Mouse (Mus musculus) adrenal gland, postnatal 4 days (tissue): ENCODE measurements around the gene Ptgs1. TPM values are rescaled to one million over a fixed set of nuclear protein-coding genes. Genes with fewer than 3 reads are reported as not detected.
"Not testable (repeated sequence)": the region's sequence is repeated elsewhere in the genome, so short reads cannot be mapped to it uniquely, and the experiment has no call there.

ENCODE experiments used
- DNase-seq, 2 experiments: peaks; one replicate each; pipeline ENCODE4 v3.0.0; 2021 to 2022; ENCODE audit warnings: low spot score in 2 of 2, mixed read lengths in 2 of 2
- long read RNA-seq, 2 experiments: library from polyadenylated mRNA; stranded (forward); transcript quantifications; one replicate each; pipeline ENCODE4 v2.0.0; 2021
- total RNA-seq, 2 experiments: library from RNA; stranded (reverse); gene quantifications; 2 replicates each; pipeline ENCODE4 v1.2.3; 2021

Gene Ptgs1
- 10 to 100 TPM; 20.4 to 21.4 TPM for total RNA-seq
- long read RNA-seq, experiment 1, transcript Ptgs1-201 (11 exons, 2,867 nt), result major isoform, 8 of 14 reads
- long read RNA-seq, experiment 1, partial matches to known transcripts, result 5 of 14 reads
- long read RNA-seq, experiment 1, other reads (novel, unspliced or antisense), result 1 of 14 reads
- long read RNA-seq, experiment 2, transcript Ptgs1-201 (11 exons, 2,867 nt), result major isoform, 8 of 18 reads
- long read RNA-seq, experiment 2, partial matches to known transcripts, result 6 of 18 reads
- long read RNA-seq, experiment 2, other reads (novel, unspliced or antisense), result 4 of 18 reads

GRCm38 (mm10) chr2:36230366-36230765 lies at the start of gene Ptgs1:
Gene Ptgs1 (plus strand): TSS chr2:36230426.
- DNase-seq, result no peak

GRCm38 (mm10) chr2:36181587-36182368 lies 48.4 kb upstream of the Ptgs1 start:
- not testable (repeated sequence) for DNase-seq

- DNase-seq, result no peak
Observed at GRCm38 (mm10) chr2:36183278-36183677, 46.9 kb upstream of the Ptgs1 start.

- DNase-seq, result no peak
Observed at GRCm38 (mm10) chr2:36184192-36184591, 46.0 kb upstream of the Ptgs1 start.

- no peak for DNase-seq
Observed at GRCm38 (mm10) chr2:36184876-36185275, 45.4 kb upstream of the Ptgs1 start.

GRCm38 (mm10) chr2:36189200-36189599 lies 41.0 kb upstream of the Ptgs1 start:
- DNase-seq, result not testable (repeated sequence)

GRCm38 (mm10) chr2:36191098-36191941 lies 38.9 kb upstream of the Ptgs1 start:
- DNase-seq, result no peak

- no peak for DNase-seq
Observed at GRCm38 (mm10) chr2:36197021-36197420, 33.2 kb upstream of the Ptgs1 start.

- no peak for DNase-seq
Observed at GRCm38 (mm10) chr2:36197919-36198881, 32.0 kb upstream of the Ptgs1 start.

GRCm38 (mm10) chr2:36198882-36199262 lies 31.4 kb upstream of the Ptgs1 start:
- no peak for DNase-seq

- DNase-seq, result no peak
Observed at GRCm38 (mm10) chr2:36200813-36201212, 29.4 kb upstream of the Ptgs1 start.

- no peak for DNase-seq
Observed at GRCm38 (mm10) chr2:36201756-36202610, 28.2 kb upstream of the Ptgs1 start.

GRCm38 (mm10) chr2:36202611-36202880 lies 27.7 kb upstream of the Ptgs1 start:
- no peak for DNase-seq

- DNase-seq, result no peak
Observed at GRCm38 (mm10) chr2:36203011-36203825, 27.0 kb upstream of the Ptgs1 start.

GRCm38 (mm10) chr2:36204595-36204994 lies 25.6 kb upstream of the Ptgs1 start:
- DNase-seq, result no peak

- DNase-seq, result no peak
Observed at GRCm38 (mm10) chr2:36207071-36207470, 23.2 kb upstream of the Ptgs1 start.

- no peak for DNase-seq
Observed at GRCm38 (mm10) chr2:36210796-36211195, 19.4 kb upstream of the Ptgs1 start.

GRCm38 (mm10) chr2:36211785-36212184 lies 18.4 kb upstream of the Ptgs1 start:
- no peak for DNase-seq

GRCm38 (mm10) chr2:36213108-36213507 lies 17.1 kb upstream of the Ptgs1 start:
- DNase-seq, result no peak
